10 mouse cellular contexts compared by ENCODE assay signal in the genomic region with DNA sequence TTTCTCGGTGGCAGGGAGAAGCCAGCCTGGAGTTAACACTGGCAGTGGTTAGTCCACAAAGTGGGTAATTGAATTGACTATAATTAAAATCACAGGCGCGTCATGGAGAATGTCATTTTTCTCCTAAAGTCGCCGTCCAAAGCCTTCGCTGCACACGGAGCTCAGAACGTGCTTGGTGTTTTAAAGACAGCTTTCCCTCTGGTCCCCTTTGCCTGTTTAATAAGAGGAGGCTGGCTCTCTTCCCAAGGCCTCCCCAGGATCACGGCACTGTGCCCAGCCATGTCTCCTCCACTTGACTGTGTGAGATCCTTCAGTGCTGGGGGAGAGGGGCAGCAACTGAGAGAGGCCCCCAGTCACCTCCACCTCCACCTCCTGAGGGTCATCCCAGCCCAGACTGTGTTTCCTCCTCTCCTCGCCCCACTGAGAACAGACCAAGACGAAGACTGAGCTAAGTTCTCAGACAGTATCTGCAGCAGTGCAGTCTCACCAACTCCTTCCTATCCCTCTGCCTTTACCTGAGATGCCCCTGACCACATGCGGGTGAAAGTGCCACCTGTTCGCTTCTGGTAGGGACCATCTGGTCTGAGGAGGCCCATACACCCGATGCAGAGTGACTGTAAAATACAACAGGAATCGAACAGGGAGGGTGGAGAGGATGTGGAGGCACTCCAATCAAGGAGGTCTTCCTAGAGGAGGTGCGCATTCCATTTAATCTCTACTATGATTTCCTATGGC.
DNase-seq lines count a peak whose midpoint lies in the region; ATAC-seq lines count a peak whose summit lies in the region.
"Had no signal": no experiment of that assay in that cellular context is flagged by ENCODE, and none has a peak within 500 bp of the region (broad histone marks: within the 10 kb centered on the region; RNA-seq: fewer than 3 reads in every experiment).

No protein-coding gene starts in this region.

- peak; percentile 30; the same call in 1 of the 2 replicates for ATAC-seq in hindbrain, embryonic 13.5 days (ENCODE audit: low FRiP score)
- peak; percentile 49; the same call in 1 of the 2 replicates for ATAC-seq in neural tube, embryonic 14.5 days (ENCODE audit: low read depth)

- H3K27ac ChIP-seq in hindbrain, embryonic 13.5 days = peak overlapping the region; percentile 76
- H3K27ac ChIP-seq in neural tube, embryonic 14.5 days (ENCODE audit: low read depth, low read length) = peak overlapping the region; percentile 60
- H3K27ac ChIP-seq: lung, embryonic 15.5 days had no signal

- H3K36me3 ChIP-seq in hindbrain, embryonic 13.5 days = 0 out of 2 replicates have a peak, but pooled peaks cover 7% of the 10 kb centered on the region
- H3K36me3 ChIP-seq in neural tube, embryonic 14.5 days (ENCODE audit: control insufficient read depth, insufficient read depth, low read length) = no peaks in the 10 kb centered on the region
- H3K36me3 ChIP-seq: lung, embryonic 15.5 days had no signal

- H3K27me3 ChIP-seq in hindbrain, embryonic 13.5 days = no peaks in the 10 kb centered on the region
- H3K27me3 ChIP-seq in neural tube, embryonic 14.5 days (ENCODE audit: control insufficient read depth, insufficient read depth, low read length) = no peaks in the 10 kb centered on the region
- H3K27me3 ChIP-seq: lung, embryonic 15.5 days had no signal

- H3K4me1 ChIP-seq in hindbrain, embryonic 13.5 days (replicated peaks) = peaks cover 35% of the 10 kb centered on the region
- H3K4me1 ChIP-seq in neural tube, embryonic 14.5 days (ENCODE audit: control insufficient read depth, insufficient read depth, low read length) = peaks cover 4% of the 10 kb centered on the region

- DNase-seq in ovary, adult 18-20 months (ENCODE audit: low spot score) = peak; percentile 51
- DNase-seq in ovary, postnatal 14 days (ENCODE audit: low spot score) = no peak
- peak; percentile 72 to 74 for DNase-seq in cerebellum, adult 18-20 months
- DNase-seq in thymus, postnatal 0 days (ENCODE audit: low spot score) = no peak
- no peak for DNase-seq in spleen, adult 18-20 months
- DNase-seq: kidney, adult 18-20 months; thymus, postnatal 14 days had no signal

- no peak overlapping the region for H3K9ac ChIP-seq in hindbrain, embryonic 13.5 days
- no peak overlapping the region for H3K9ac ChIP-seq in neural tube, embryonic 14.5 days (replicated peaks; ENCODE audit: low read depth, low read length)
- H3K9ac ChIP-seq: lung, embryonic 15.5 days had no signal

- no peak overlapping the region for H3K4me2 ChIP-seq in hindbrain, embryonic 13.5 days
- no peak overlapping the region for H3K4me2 ChIP-seq in neural tube, embryonic 14.5 days (ENCODE audit: low read depth, low read length)
- H3K4me2 ChIP-seq: lung, embryonic 15.5 days had no signal

- no peaks in the 10 kb centered on the region for H3K9me3 ChIP-seq in hindbrain, embryonic 13.5 days
- H3K9me3 ChIP-seq in neural tube, embryonic 14.5 days (ENCODE audit: control insufficient read depth, low read length) = no peaks in the 10 kb centered on the region
- H3K9me3 ChIP-seq: lung, embryonic 15.5 days had no signal

- no peak overlapping the region for H3K4me3 ChIP-seq in hindbrain, embryonic 13.5 days
- H3K4me3 ChIP-seq in neural tube, embryonic 14.5 days (ENCODE audit: low read depth, low read length) = no peak overlapping the region
- H3K4me3 ChIP-seq: lung, embryonic 15.5 days had no signal

- WGBS in hindbrain, embryonic 13.5 days = 58% methylated on average over 16 of the region's 16 CpGs
- WGBS in neural tube, embryonic 14.5 days = 56% methylated on average over 16 of the region's 16 CpGs

Comparison
In these comparisons a context has a peak if more than half of its experiments do, and no peak if none do; other contexts are left out.
1. DNase-seq: peak in ovary, adult 18-20 months (single experiment) and cerebellum, adult 18-20 months (2 of 2); none in ovary, postnatal 14 days (single experiment), thymus, postnatal 0 days (single experiment) and spleen, adult 18-20 months (0 of 2).